In the genomic region with DNA sequence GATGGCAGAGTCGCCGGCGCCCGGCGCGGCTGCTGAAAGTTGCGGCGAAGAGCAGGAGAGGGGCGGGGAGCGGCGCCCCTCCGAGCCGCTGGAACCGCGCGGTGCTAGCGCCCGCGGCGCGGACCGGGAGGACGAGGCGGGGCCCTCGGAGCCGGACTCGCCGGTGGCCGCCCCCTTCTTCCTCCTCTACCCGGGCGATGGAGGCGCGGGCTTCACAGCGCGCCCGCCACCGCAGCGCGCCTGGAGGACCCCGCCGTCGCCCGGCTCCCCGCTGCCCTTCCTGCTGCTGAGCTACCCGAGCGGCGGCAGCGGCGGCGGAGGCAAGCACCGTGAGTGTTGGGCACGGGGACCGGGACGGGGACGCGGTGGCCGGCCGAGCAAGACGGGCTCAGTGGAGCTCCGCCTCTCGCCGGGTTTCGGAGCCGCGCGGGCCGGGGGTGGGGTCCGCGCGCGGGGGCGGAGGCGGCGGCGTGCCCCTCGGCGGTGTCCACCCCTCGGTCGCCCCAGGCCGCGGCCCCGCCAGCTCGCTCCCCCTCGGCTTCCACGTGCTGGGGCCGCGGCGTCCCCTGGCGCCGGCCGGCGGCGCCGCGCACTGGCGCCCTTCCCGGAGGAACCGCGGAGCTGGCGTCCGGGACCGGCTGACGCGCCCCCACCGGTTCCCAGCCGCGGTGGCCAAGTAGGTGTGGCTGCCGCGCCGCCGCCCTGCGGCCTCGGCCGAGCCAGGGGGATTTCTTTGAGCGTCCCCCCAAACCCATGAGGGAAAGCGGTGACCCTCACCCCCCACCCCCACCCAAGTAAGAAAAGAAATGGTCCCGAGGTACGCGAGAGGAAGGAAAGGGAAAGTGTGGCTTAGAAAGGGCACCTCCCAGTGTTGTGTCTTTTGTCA, we compare ENCODE assay signal across 7 mouse cellular contexts. TPM values are rescaled to one million over a fixed set of nuclear protein-coding genes. Genes with fewer than 3 reads are reported as not detected.
DNase-seq lines count a peak whose midpoint lies in the region; ATAC-seq and TF ChIP-seq lines count a peak whose summit lies in the region.

No protein-coding gene starts in this region.

- peak overlapping the region; percentile 84 for H3K9ac ChIP-seq in forebrain, embryonic 16.5 days (replicated peaks; ENCODE audit: low read depth, low read length)
- peak overlapping the region; percentile 75 for H3K9ac ChIP-seq in hindbrain, embryonic 11.5 days (ENCODE audit: low read depth, low read length)

- no peaks in the 10 kb centered on the region for H3K36me3 ChIP-seq in forebrain, embryonic 16.5 days (ENCODE audit: control insufficient read depth, insufficient read depth)
- no peaks in the 10 kb centered on the region for H3K36me3 ChIP-seq in hindbrain, embryonic 11.5 days (ENCODE audit: control insufficient read depth, insufficient read depth, low read length)
- H3K36me3 ChIP-seq in megakaryocyte, embryonic 14.5 days (replicated peaks; ENCODE audit: low read length): peaks cover 12% of the 10 kb centered on the region

- H3K27ac ChIP-seq in cerebellum, adult 2 months (ENCODE audit: insufficient read depth, low read length): no peak overlapping the region
- peak overlapping the region; percentile 89 for H3K27ac ChIP-seq in forebrain, embryonic 16.5 days (ENCODE audit: low read length)
- H3K27ac ChIP-seq in hindbrain, embryonic 11.5 days (ENCODE audit: low read depth, low read length): peak overlapping the region; percentile 89
- peak overlapping the region; percentile 55; the same call in 1 of the 2 replicates for H3K27ac ChIP-seq in left cerebral cortex, adult 2 months

- no peak for TF ChIP-seq POLR2A in cerebellum, adult 2 months (IDR thresholded peaks at IDR 0.05; ENCODE audit: borderline replicate concordance, insufficient read depth, low read length)

- intact Hi-C loops in left cerebral cortex, adult 2 months (cut with DNase I): loop anchor here (1.0 kb wide), 1 partner anchor 18 kb away; no protein-coding TSS in a partner anchor

- H3K4me3 ChIP-seq in cerebellum, adult 2 months (replicated peaks; ENCODE audit: insufficient read depth, low read depth, low read length): peak overlapping the region; percentile 84
- peak overlapping the region; percentile 84 for H3K4me3 ChIP-seq in forebrain, embryonic 16.5 days (replicated peaks; ENCODE audit: low read length)
- H3K4me3 ChIP-seq in hindbrain, embryonic 11.5 days (ENCODE audit: low read depth, low read length): peak overlapping the region; percentile 87
- peak overlapping the region; percentile 80 for H3K4me3 ChIP-seq in left cerebral cortex, adult 2 months
- H3K4me3 ChIP-seq in megakaryocyte, embryonic 14.5 days (replicated peaks): peak overlapping the region; percentile 95

- no peak for TF ChIP-seq CTCF in cerebellum, adult 2 months (IDR thresholded peaks at IDR 0.05; ENCODE audit: borderline replicate concordance, insufficient read depth, low read depth, low read length)
- TF ChIP-seq CTCF in left cerebral cortex, adult 2 months (IDR thresholded peaks at IDR 0.05): no peak; the same call in none of the 2 replicates

- under 1% methylated on average over 113 of the region's 119 CpGs for WGBS in cerebellum, adult 2 months
- 0% methylated on average over 43 of the region's 119 CpGs for WGBS in forebrain, embryonic 16.5 days
- WGBS in hindbrain, embryonic 11.5 days: under 1% methylated on average over 55 of the region's 119 CpGs

- no peaks in the 10 kb centered on the region for H3K9me3 ChIP-seq in forebrain, embryonic 16.5 days (ENCODE audit: control insufficient read depth, low read length)
- no peaks in the 10 kb centered on the region for H3K9me3 ChIP-seq in hindbrain, embryonic 11.5 days (ENCODE audit: control insufficient read depth, low read length)
- no peaks in the 10 kb centered on the region for H3K9me3 ChIP-seq in megakaryocyte, embryonic 14.5 days

- H3K4me2 ChIP-seq in forebrain, embryonic 16.5 days (ENCODE audit: low read length): peak overlapping the region; percentile 65
- H3K4me2 ChIP-seq in hindbrain, embryonic 11.5 days (replicated peaks; ENCODE audit: low read depth, low read length): peak overlapping the region; percentile 57

- peak; percentile 85 for DNase-seq in NIH3T3 (ENCODE audit: low read depth)
- peak; percentile 75 to 76 for DNase-seq in cerebellum, adult 2 months
- peak; percentile 68 for DNase-seq in hindbrain, embryonic 11.5 days (ENCODE audit: low spot score)
- DNase-seq in left cerebral cortex, adult 2 months (ENCODE audit: extremely low spot score in 1 of 2, low spot score in 2 of 2): peak; percentile 67 to 71
- peak; percentile 63 for DNase-seq in right cerebral cortex, postnatal 4 days

- no peaks in the 10 kb centered on the region for H3K4me1 ChIP-seq in cerebellum, adult 2 months (ENCODE audit: control insufficient read depth, insufficient read depth, low read length)
- peaks cover 15% of the 10 kb centered on the region for H3K4me1 ChIP-seq in forebrain, embryonic 16.5 days (replicated peaks; ENCODE audit: control insufficient read depth, insufficient read depth, low read length)
- no peaks in the 10 kb centered on the region for H3K4me1 ChIP-seq in hindbrain, embryonic 11.5 days (replicated peaks; ENCODE audit: control insufficient read depth, insufficient read depth, low read length)
- H3K4me1 ChIP-seq in megakaryocyte, embryonic 14.5 days: peaks cover 27% of the 10 kb centered on the region

- no peaks in the 10 kb centered on the region for H3K27me3 ChIP-seq in cerebellum, adult 2 months (ENCODE audit: control insufficient read depth, insufficient read depth, low read length)
- no peaks in the 10 kb centered on the region for H3K27me3 ChIP-seq in forebrain, embryonic 16.5 days (replicated peaks; ENCODE audit: control insufficient read depth, insufficient read depth, low read length)
- H3K27me3 ChIP-seq in hindbrain, embryonic 11.5 days (ENCODE audit: control insufficient read depth, insufficient read depth, low read length): no peaks in the 10 kb centered on the region
- no peaks in the 10 kb centered on the region for H3K27me3 ChIP-seq in megakaryocyte, embryonic 14.5 days (replicated peaks)

- peak; percentile 69 for ATAC-seq in forebrain, embryonic 16.5 days
- ATAC-seq in hindbrain, embryonic 11.5 days (ENCODE audit: low FRiP score): peak; percentile 81

RNA-seq across cellular contexts. Expression of a gene that starts 0.6 kb away (rescaled TPM):
- polyA plus RNA-seq in cerebellum, adult 2 months (2012; rRNA removed): 130 and 139 TPM in 2 replicates
- polyA plus RNA-seq in forebrain, embryonic 16.5 days (2015; fragmentation: Nextera tagmentation; extraction: Ambion mirVana): 248 and 258 TPM in 2 replicates
- 168 and 180 TPM in 2 replicates for polyA plus RNA-seq in hindbrain, embryonic 11.5 days (2014; fragmentation: Nextera tagmentation; extraction: Ambion mirVana)
- 100 to 1,000 TPM; 175 to 181 TPM for total RNA-seq in left cerebral cortex, adult 2 months (2021)
- polyA plus RNA-seq in megakaryocyte, embryonic 14.5 days (2012; ENCODE audit: insufficient read depth, low replicate concordance): 3.1 and 3.2 TPM in 2 replicates

RNA-seq across cellular contexts. Expression of a gene that starts 11.1 kb away (rescaled TPM):
- polyA plus RNA-seq in cerebellum, adult 2 months (2012; rRNA removed): 25.9 and 29.9 TPM in 2 replicates
- 50.8 and 55.0 TPM in 2 replicates for polyA plus RNA-seq in forebrain, embryonic 16.5 days (2015; fragmentation: Nextera tagmentation; extraction: Ambion mirVana)
- 68.7 and 75.4 TPM in 2 replicates for polyA plus RNA-seq in hindbrain, embryonic 11.5 days (2014; fragmentation: Nextera tagmentation; extraction: Ambion mirVana)
- 10 to 100 TPM; 25.8 to 31.5 TPM for total RNA-seq in left cerebral cortex, adult 2 months (2021)
- 6.4 and 54.3 TPM in 2 replicates for polyA plus RNA-seq in megakaryocyte, embryonic 14.5 days (2012; ENCODE audit: insufficient read depth, low replicate concordance)

RNA-seq across cellular contexts. Expression of a gene that starts 37.7 kb away (rescaled TPM):
- 0.68 and 0.84 TPM in 2 replicates for polyA plus RNA-seq in cerebellum, adult 2 months (2012; rRNA removed)
- polyA plus RNA-seq in forebrain, embryonic 16.5 days (2015; fragmentation: Nextera tagmentation; extraction: Ambion mirVana): 0.11 and 0.58 TPM in 2 replicates
- 0.49 TPM in 1 of 2 replicates, not detected in the other for polyA plus RNA-seq in hindbrain, embryonic 11.5 days (2014; fragmentation: Nextera tagmentation; extraction: Ambion mirVana)
- total RNA-seq in left cerebral cortex, adult 2 months (2021): under 1 TPM; 0.47 to 0.66 TPM
- polyA plus RNA-seq in megakaryocyte, embryonic 14.5 days (2012; ENCODE audit: insufficient read depth, low replicate concordance): not detected in 2 replicates

Comparison
In these comparisons a context has a peak if more than half of its experiments do, and no peak if none do; other contexts are left out.
1. RNA of a gene that starts 0.6 kb away (polyA plus RNA-seq): 248 to 258 TPM in forebrain, embryonic 16.5 days, 168 to 180 TPM in hindbrain, embryonic 11.5 days and 130 to 139 TPM in cerebellum, adult 2 months; 3.1 to 3.2 TPM in megakaryocyte, embryonic 14.5 days; every median in the first group is over 10 times any median in the second.
2. Peak in every context shown above with its lines, with median percentiles within 50 percentile points of each other: DNase-seq and H3K4me3 ChIP-seq.